Mouse (Mus musculus): ENCODE data around the gene Olfr1294.

Olfr1294 gene

DNA sequence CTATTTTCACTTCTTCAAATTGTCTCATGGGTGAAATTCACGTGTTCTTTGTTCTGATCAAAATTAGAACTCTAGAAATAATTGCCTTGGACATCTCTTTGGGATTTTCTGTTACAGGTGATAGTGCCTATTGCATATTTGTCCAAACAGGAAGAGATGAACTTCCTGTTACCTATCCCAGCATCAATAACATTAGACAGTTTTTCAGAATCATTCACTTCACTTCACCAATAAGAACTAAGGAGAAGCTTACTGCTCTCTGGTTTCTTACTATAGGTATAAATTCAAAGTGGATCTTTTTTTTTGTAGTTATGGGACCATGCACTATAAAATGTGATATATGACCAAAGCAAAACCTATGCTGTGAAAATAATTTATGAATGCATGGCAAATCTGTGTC, at the start of gene Olfr1294:
Olfr1294 (minus strand) TSS at position 101 of the 400 bp plus-strand sequence.
- DNase-seq = no peak

DNA sequence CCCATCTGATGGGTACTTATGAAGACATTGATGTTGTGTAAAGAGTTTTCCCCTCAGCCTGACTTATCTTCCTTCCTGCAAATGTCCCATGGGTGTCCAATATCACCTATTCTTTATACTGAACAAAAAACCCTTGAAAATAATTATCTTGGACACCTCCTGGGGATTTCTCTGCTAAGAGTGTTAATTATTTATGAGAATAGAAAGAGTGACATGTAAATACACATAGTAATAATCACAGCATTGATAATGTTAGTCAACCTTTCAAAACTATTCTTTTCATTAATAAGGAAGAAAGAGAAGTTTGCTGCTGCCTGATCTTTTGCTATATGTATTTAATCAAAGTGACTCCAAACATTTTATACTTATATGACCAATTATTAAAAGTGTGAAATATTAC, 29.5 kb upstream of the Olfr1294 start, which contains the start of gene Olfr1295:
Olfr1295 (minus strand) TSS at position 101 of the 400 bp plus-strand sequence.
- DNase-seq = no peak

- DNase-seq = no peak
Measured at GRCm38 (mm10) chr2:111524903-111525302, 15.2 kb downstream of the Olfr1294 start, which contains the start of gene Olfr1293-ps. TSS of gene Olfr1293-ps (plus strand) at chr2:111525203.

DNA sequence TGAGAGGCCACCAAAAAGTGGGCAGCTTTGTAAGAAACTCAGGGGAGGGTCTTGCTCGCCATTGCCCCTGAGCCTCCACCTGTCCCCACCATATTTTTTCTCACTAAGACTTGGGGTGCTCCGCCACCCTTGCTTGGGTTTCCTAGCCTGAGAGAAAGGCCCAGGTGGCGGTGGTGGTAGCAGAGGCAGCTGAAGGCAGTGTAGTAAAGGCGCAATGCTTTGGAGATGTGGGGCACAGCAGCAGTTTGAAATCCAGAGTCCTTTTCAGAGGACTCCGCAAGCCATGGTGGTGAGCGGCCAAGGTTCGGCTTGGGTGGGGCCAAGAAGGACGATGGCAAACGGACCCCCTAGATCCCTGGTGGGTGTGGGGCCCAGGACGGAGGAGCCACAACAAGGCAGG, 22.6 kb downstream of the Olfr1294 start:
- DNase-seq = no peak

- no peak for DNase-seq
Measured at GRCm38 (mm10) chr2:111496880-111497279, 43.2 kb downstream of the Olfr1294 start, which contains the start of gene Olfr1291-ps1. TSS of gene Olfr1291-ps1 (plus strand) at chr2:111497180.

- no peak for DNase-seq
Measured at GRCm38 (mm10) chr2:111493729-111494128, 46.4 kb downstream of the Olfr1294 start, which contains the start of gene Olfr1290. TSS of gene Olfr1290 (minus strand) at chr2:111493829.

All from cerebellum, adult 9-11 months (tissue).